Mouse (Mus musculus): ENCODE results near the gene Nup214. TPM values are rescaled to one million over a fixed set of nuclear protein-coding genes. Genes with fewer than 3 reads are reported as not detected.

Nup214 gene
- polyA plus RNA-seq, 1 experiment from 2014 or later, result 120 TPM

- Histone ChIP-seq H3K27ac (replicated peaks) (peak overlapping the region; percentile 75), H3K36me3 (replicated peaks) (no peaks in the 10 kb centered on the region; the same call in 1 of the 2 replicates), H3K4me1 (peaks cover 17% of the 10 kb centered on the region), H3K27me3 (replicated peaks; ENCODE audit: low read depth, poor library complexity, severe bottlenecking) (0 out of 2 replicates have a peak, but pooled peaks cover 4% of the 10 kb centered on the region), H3K4me3 (peak overlapping the region; percentile 43), H3K9me3 (0 out of 2 replicates have a peak, but pooled peaks cover 2% of the 10 kb centered on the region)
- no peak for DNase-seq (ENCODE audit: low spot score)
- WGBS, result 86% methylated on average over 10 of the region's 10 CpGs
Measured at GRCm38 (mm10) chr2:32096122-32096420, 121.8 kb downstream of the Nup214 start.

GRCm38 (mm10) chr2:32102944-32103343 lies 128.7 kb downstream of the Nup214 start:
- Histone ChIP-seq H3K36me3 (replicated peaks) (no peaks in the 10 kb centered on the region; the same call in 1 of the 2 replicates), H3K27ac (replicated peaks) (no peak overlapping the region), H3K27me3 (replicated peaks; ENCODE audit: low read depth, poor library complexity, severe bottlenecking) (no peaks in the 10 kb centered on the region), H3K4me3 (peak overlapping the region; percentile 33), H3K9me3 (0 out of 2 replicates have a peak, but pooled peaks cover 2% of the 10 kb centered on the region), H3K4me1 (peaks cover 17% of the 10 kb centered on the region)
- DNase-seq (ENCODE audit: low spot score), result no peak
- WGBS, result 56% methylated on average over 5 of the region's 5 CpGs

- WGBS, result 78% methylated on average over 7 of the region's 7 CpGs
- H3K9me3 ChIP-seq, result 0 out of 2 replicates have a peak, but pooled peaks cover 2% of the 10 kb centered on the region
- H3K36me3 ChIP-seq (replicated peaks), result no peaks in the 10 kb centered on the region; the same call in 1 of the 2 replicates
- no peaks in the 10 kb centered on the region for H3K27me3 ChIP-seq (replicated peaks; ENCODE audit: low read depth, poor library complexity, severe bottlenecking)
- H3K27ac ChIP-seq (replicated peaks), result no peak overlapping the region
- no peak for DNase-seq (ENCODE audit: low spot score)
- H3K4me3 ChIP-seq, result peak overlapping the region; percentile 33
- H3K4me1 ChIP-seq, result peaks cover 17% of the 10 kb centered on the region
Measured at GRCm38 (mm10) chr2:32103557-32103956, 129.3 kb downstream of the Nup214 start.

Small RNA genes within 50 kb of the gene (microRNA-seq; reads per million reads assigned to microRNA genes)
- not detected for gene Mir7674

Other genes starting within 250 kb of the Nup214 start
- 0.19 and 0.20 TPM in 2 replicates for gene Qrfp, start 163.9 kb upstream of the Nup214 start, polyA plus RNA-seq (2016; fragmentation: Nextera tagmentation; extraction: Ambion mirVana)
- gene Fibcd1, start 128.4 kb upstream of the Nup214 start, polyA plus RNA-seq (2016; fragmentation: Nextera tagmentation; extraction: Ambion mirVana), result 0.17 and 0.35 TPM in 2 replicates
- 2.3 TPM in 2 replicates for gene Lamc3, start 87.1 kb upstream of the Nup214 start, polyA plus RNA-seq (2016; fragmentation: Nextera tagmentation; extraction: Ambion mirVana)
- gene Aif1l, start 24.3 kb upstream of the Nup214 start, polyA plus RNA-seq (2016; fragmentation: Nextera tagmentation; extraction: Ambion mirVana), result 89.0 and 93.2 TPM in 2 replicates
- 1.8 and 2.2 TPM in 2 replicates for gene Fam78a, start 110.4 kb downstream of the Nup214 start, polyA plus RNA-seq (2016; fragmentation: Nextera tagmentation; extraction: Ambion mirVana)
- gene Plpp7, start 121.1 kb downstream of the Nup214 start, polyA plus RNA-seq (2016; fragmentation: Nextera tagmentation; extraction: Ambion mirVana), result 4.7 and 5.7 TPM in 2 replicates
- gene Prrc2b, start 176.6 kb downstream of the Nup214 start, polyA plus RNA-seq (2016; fragmentation: Nextera tagmentation; extraction: Ambion mirVana), result 60.0 and 69.9 TPM in 2 replicates

Data from embryonic facial prominence, embryonic 10.5 days (tissue).